Mouse (Mus musculus) kidney, adult 2 months (tissue): ENCODE results near the gene Slit1. TPM values are rescaled to one million over a fixed set of nuclear protein-coding genes. Genes with fewer than 3 reads are reported as not detected.

Source experiments
- DNase-seq: peaks from one replicate; pipeline ENCODE4 v3.0.0; 2021
- H3K27ac ChIP-seq: fragments of 200-500 bp; 2 replicates; pipeline ENCODE4 v1.5.1; 2012; ENCODE audit warnings: low read depth, low read length, control low read depth, inconsistent platforms; ENCODE audit not compliant: insufficient read depth
- H3K27me3 ChIP-seq: fragments of 200-500 bp; replicated peaks from 2 replicates; pipeline ENCODE4 v1.6.1; 2012; ENCODE audit warnings: mild to moderate bottlenecking, moderate library complexity, low read length, inconsistent platforms; ENCODE audit not compliant: control insufficient read depth, insufficient read depth
- H3K36me3 ChIP-seq: fragments of 200-500 bp; 2 replicates; pipeline ENCODE4 v1.6.1; 2012; ENCODE audit warnings: mild to moderate bottlenecking, moderate library complexity, low read length, inconsistent platforms; ENCODE audit not compliant: control insufficient read depth, insufficient read depth
- H3K4me1 ChIP-seq: fragments of 200-500 bp; 2 replicates; pipeline ENCODE4 v1.6.1; 2011; ENCODE audit warnings: low read length; ENCODE audit not compliant: control insufficient read depth, insufficient read depth
- H3K4me3 ChIP-seq: fragments of 200-500 bp; 2 replicates; pipeline ENCODE4 v1.5.1; 2011; ENCODE audit warnings: mild to moderate bottlenecking, low read depth, low read length, control low read depth; ENCODE audit not compliant: insufficient read depth
- CTCF ChIP-seq: fragments of 200-500 bp; conservative IDR thresholded peaks from 2 replicates; pipeline ENCODE4 v1.5.1; 2011; ENCODE audit warnings: low read depth, mild to moderate bottlenecking, control low read depth, low read length, moderate library complexity, mixed read lengths; ENCODE audit not compliant: insufficient read depth, insufficient read length
- POLR2A ChIP-seq: fragments of 200-500 bp; IDR thresholded peaks from one replicate; pipeline ENCODE4 v1.6.1; 2011; ENCODE audit warnings: low read depth, low read length, control low read depth
- WGBS: fragments of 180-500 bp; shearing (Covaris S2); methylation state at CpG from one replicate; pipeline ENCODE4 v1.1.7; 2018; 5-methylcytosine and 5-hydroxymethylcytosine counted together
- polyA plus RNA-seq: library from polyadenylated mRNA; depleted of rRNA; stranded (reverse); fragments of >200 nt; gene quantifications from 2 replicates; pipeline ENCODE4 v1.2.3, GENCODE M21; 2012

Gene Slit1
- polyA plus RNA-seq, 1 experiment, result 0.17 TPM

DNA sequence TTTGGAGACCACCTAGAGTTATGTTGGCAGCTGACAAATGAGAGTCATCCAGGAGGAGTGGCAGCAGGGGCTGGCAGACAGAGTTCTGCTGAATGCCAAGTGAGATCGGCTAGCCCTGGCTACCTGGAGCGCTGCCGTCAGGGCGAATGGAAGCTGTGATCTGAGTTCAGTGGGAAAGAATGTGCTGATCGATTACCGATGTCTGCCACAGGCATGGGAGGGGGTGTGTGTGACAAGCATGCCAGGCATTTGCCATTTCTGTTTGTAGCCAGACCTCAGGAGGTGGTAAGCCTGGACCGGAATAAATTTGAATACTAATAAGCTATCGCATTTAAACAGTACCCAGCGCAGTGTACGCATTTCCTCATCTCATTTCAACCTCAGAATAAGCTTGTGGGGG lies 91.5 kb downstream of the Slit1 start:
- 49% methylated on average over 10 of the region's 10 CpGs for WGBS
- no peak for TF ChIP-seq CTCF
- TF ChIP-seq POLR2A, result no peak
- H3K27me3 ChIP-seq, result no peaks in the 10 kb centered on the region
- H3K4me1 ChIP-seq, result no peaks in the 10 kb centered on the region
- H3K27ac ChIP-seq, result no peak overlapping the region
- H3K36me3 ChIP-seq, result no peaks in the 10 kb centered on the region
- H3K4me3 ChIP-seq, result no peak overlapping the region
- no peak for DNase-seq

DNA sequence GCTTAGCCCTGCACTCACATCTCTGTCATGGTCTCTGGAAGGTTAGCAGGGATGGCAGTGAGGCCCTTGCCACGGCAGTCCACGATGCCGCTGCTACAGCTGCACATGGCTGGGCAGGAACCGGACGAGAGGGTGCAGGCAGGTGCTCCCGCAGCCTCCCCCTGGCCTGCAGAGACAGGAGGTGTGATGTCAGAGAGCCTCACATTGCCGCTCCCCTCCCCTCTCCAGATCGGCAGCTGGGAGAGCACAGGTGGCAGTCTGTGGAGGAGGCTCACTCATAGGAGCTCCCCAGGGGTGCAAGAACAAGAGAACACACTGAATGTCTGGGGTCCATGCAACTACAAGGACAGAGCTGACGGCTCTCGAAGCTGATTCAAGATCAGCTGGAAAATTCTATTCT lies 94.1 kb downstream of the Slit1 start:
- Histone ChIP-seq H3K4me1 (no peaks in the 10 kb centered on the region), H3K36me3 (no peaks in the 10 kb centered on the region), H3K27me3 (no peaks in the 10 kb centered on the region), H3K4me3 (no peak overlapping the region), H3K27ac (no peak overlapping the region)
- TF ChIP-seq CTCF, result no peak
- no peak for DNase-seq
- WGBS, result 53% methylated on average over 10 of the region's 10 CpGs

DNA sequence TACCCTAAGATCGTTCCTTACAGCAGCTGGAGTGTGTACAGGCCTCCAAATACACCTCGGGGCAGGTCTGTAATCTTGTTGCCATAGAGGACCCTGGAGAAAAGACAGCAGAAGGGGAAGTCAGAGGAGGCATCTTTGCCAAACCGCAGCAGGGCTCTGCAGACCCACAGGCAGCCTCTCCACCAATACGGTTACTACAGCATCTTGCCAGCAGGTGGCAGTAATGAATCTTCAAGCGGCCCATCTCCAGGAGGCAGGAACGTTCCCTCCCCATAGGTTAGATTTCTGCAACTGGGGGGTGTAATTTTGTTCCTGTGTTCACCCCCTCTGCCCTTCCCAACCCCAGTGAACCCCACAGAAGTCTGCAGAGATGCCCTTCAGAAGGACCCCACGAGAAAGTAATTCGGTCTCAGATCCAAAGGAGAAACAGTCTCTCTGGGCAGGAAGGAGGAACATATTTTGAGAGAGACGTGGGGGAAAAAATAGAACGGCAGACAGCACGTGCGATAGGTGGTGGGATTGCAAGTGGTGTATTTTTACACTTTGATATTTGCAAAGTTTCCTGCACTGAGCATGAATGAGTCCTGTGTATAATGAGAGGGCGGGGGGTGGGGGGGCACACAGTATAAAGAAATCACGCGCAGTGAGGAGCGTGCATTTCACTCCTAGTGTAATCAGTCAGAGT lies 96.4 kb downstream of the Slit1 start:
- TF ChIP-seq CTCF (peak; percentile 77), POLR2A (no peak)
- Histone ChIP-seq H3K27me3 (no peaks in the 10 kb centered on the region), H3K27ac (no peak overlapping the region), H3K4me1 (no peaks in the 10 kb centered on the region), H3K36me3 (no peaks in the 10 kb centered on the region), H3K4me3 (no peak overlapping the region)
- WGBS, result 43% methylated on average over 16 of the region's 16 CpGs
- peak; percentile 65 for DNase-seq

DNA sequence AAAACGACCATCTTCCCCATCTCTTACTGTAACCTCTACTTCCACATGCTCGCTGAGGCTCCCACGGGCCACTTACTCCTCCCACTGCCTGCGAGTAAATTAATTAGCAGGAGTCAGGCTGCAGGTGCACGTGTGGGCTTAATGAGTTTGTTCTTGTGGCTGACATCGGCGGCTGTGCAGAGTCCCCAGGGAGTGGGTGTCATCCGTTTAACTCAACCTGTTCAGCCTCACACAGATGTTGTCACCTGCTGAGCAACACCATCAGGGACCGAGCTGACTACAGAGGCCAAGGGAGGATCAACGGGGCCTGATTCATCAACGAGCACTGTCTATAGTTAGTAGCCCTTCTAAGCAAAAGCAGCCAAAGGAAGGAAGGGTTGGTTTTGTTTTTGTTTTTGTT lies 100.5 kb downstream of the Slit1 start:
- DNase-seq, result no peak
- Histone ChIP-seq H3K4me1 (no peaks in the 10 kb centered on the region), H3K27ac (no peak overlapping the region), H3K27me3 (no peaks in the 10 kb centered on the region), H3K4me3 (no peak overlapping the region), H3K36me3 (no peaks in the 10 kb centered on the region)
- TF ChIP-seq POLR2A (no peak), CTCF (no peak)
- 40% methylated on average over 11 of the region's 11 CpGs for WGBS

DNA sequence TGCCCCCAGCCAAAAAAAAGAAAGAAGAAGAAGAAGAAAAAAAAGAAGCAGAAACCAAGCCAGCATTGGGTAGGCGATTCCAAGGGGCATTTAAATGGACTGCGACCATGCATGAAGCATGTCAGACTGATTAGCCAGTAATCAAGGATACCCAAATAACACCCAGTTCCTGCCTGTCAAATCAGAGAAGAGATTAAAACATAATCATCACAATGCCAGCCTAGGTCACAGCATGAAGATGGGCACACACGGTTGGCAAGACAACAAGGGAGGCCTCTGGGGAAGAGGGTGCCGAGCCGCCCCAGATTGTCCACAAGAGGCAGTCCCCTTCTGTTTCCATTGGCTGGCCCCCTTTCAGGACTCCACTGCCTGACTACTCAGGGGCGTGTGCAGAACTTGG lies 108.5 kb downstream of the Slit1 start:
- TF ChIP-seq POLR2A (no peak), CTCF (no peak)
- DNase-seq, result no peak
- H3K27me3 ChIP-seq, result no peaks in the 10 kb centered on the region
- H3K4me1 ChIP-seq, result no peaks in the 10 kb centered on the region
- no peak overlapping the region for H3K4me3 ChIP-seq
- H3K36me3 ChIP-seq, result no peaks in the 10 kb centered on the region
- 53% methylated on average over 6 of the region's 6 CpGs for WGBS
- H3K27ac ChIP-seq, result no peak overlapping the region

DNA sequence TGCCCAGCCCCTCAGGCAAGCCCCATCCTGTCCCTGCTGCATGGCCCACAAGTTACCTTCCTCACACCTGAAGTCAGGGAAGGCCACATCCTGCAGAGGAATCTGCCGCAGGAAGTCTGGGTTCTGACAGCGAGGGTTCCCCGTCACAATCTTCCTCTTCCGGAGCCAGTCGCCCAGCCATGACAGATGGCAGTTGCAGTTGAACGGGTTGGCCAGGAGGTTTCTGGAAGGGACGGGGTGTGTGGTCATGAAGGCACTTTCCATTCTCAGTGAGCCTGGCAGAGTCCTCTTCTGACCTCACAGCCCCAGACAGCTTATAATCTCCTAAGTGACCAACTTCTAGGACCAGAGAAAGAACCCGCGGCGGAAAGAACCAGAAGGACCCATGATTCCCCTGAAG lies 109.4 kb downstream of the Slit1 start:
- WGBS, result 55% methylated on average over 10 of the region's 10 CpGs
- TF ChIP-seq CTCF (no peak), POLR2A (no peak)

DNA sequence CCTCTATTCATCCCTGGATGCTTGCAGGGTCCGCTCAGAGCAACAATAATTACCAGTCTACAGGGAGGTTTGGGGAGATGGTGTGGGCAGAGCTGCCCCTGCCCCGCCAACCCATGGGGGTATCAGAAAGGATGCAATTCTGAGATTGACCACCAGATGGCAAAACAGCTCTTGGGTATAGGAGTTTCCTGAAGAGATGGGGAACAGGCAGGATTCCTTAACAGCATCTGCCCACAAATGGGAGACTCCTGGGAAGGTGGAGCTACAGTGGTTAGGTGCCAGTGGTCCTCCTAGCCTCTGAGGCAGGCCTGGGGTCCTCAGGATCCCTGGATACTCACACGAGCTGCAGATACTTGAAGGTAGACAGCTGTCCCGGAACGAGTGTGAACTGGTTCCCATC lies 113.9 kb downstream of the Slit1 start:
- WGBS, result 43% methylated on average over 5 of the region's 5 CpGs
- peak; percentile 53 for DNase-seq

More for the DNA sequence above, 109.4 kb downstream of the Slit1 start:
- H3K27me3 ChIP-seq, result no peaks in the 10 kb centered on the region
- no peak overlapping the region for H3K4me3 ChIP-seq
- DNase-seq, result no peak
- no peaks in the 10 kb centered on the region for H3K4me1 ChIP-seq
- no peaks in the 10 kb centered on the region for H3K36me3 ChIP-seq
- H3K27ac ChIP-seq, result no peak overlapping the region

More for the DNA sequence above, 113.9 kb downstream of the Slit1 start:
- TF ChIP-seq POLR2A (no peak), CTCF (peak; percentile 59)
- no peaks in the 10 kb centered on the region for H3K27me3 ChIP-seq
- no peak overlapping the region for H3K4me3 ChIP-seq
- H3K27ac ChIP-seq, result no peak overlapping the region
- H3K4me1 ChIP-seq, result no peaks in the 10 kb centered on the region
- H3K36me3 ChIP-seq, result no peaks in the 10 kb centered on the region
